Mouse (Mus musculus): ENCODE data around the gene Enc1. TPM values are rescaled to one million over a fixed set of nuclear protein-coding genes. Genes with fewer than 3 reads are reported as not detected.
A peak's percentile ranks its signal among the peaks of the same experiment; 100 is the strongest.

The Enc1 gene
- polyA plus RNA-seq, 2 experiments from 2014 or later, result 2.8 to 3.5 TPM

GRCm38 (mm10) chr13:97227795-97228194 is 13.1 kb upstream of the Enc1 start:
- no peak for ATAC-seq

GRCm38 (mm10) chr13:97230101-97230500 is 10.8 kb upstream of the Enc1 start:
- no peak for ATAC-seq

- no peak for ATAC-seq
These were observed 7.8 kb upstream of the Enc1 start for GRCm38 (mm10) chr13:97233092-97233491.

GRCm38 (mm10) chr13:97234785-97235417 is 6.0 kb upstream of the Enc1 start:
- peak; percentile 79 for ATAC-seq

GRCm38 (mm10) chr13:97235911-97236310 is 5.0 kb upstream of the Enc1 start:
- ATAC-seq, result no peak

- ATAC-seq, result no peak
These were observed 3.2 kb upstream of the Enc1 start for GRCm38 (mm10) chr13:97237700-97238099.

- ATAC-seq, result peak; percentile 5
These were observed 2.5 kb upstream of the Enc1 start for GRCm38 (mm10) chr13:97238181-97238981.

- peak; percentile 36 for ATAC-seq
These were observed 1.3 kb upstream of the Enc1 start for GRCm38 (mm10) chr13:97239343-97240180.

GRCm38 (mm10) chr13:97240279-97240964 is 483 bp upstream of the Enc1 start:
- ATAC-seq, result peak; percentile 6

- ATAC-seq, result no peak
These were observed 929 bp downstream of the Enc1 start for GRCm38 (mm10) chr13:97241787-97242280.

GRCm38 (mm10) chr13:97242716-97243115 is 1.8 kb downstream of the Enc1 start:
- no peak for ATAC-seq

- ATAC-seq, result no peak
These were observed 3.2 kb downstream of the Enc1 start for GRCm38 (mm10) chr13:97243962-97244711.

- ATAC-seq, result no peak
These were observed 3.8 kb downstream of the Enc1 start for GRCm38 (mm10) chr13:97244712-97245105.

- ATAC-seq, result no peak
These were observed 4.3 kb downstream of the Enc1 start for GRCm38 (mm10) chr13:97245157-97245556.

- ATAC-seq, result no peak
These were observed 5.3 kb downstream of the Enc1 start for GRCm38 (mm10) chr13:97246217-97246616.

- no peak for ATAC-seq
These were observed 6.8 kb downstream of the Enc1 start for GRCm38 (mm10) chr13:97247754-97248153.

- no peak for ATAC-seq
These were observed 8.2 kb downstream of the Enc1 start for GRCm38 (mm10) chr13:97249051-97249461.

- peak; percentile 60 for ATAC-seq
These were observed 8.7 kb downstream of the Enc1 start for GRCm38 (mm10) chr13:97249507-97250078.

- no peak for ATAC-seq
These were observed 9.2 kb downstream of the Enc1 start for GRCm38 (mm10) chr13:97250148-97250547.

GRCm38 (mm10) chr13:97250551-97251380 is 9.9 kb downstream of the Enc1 start:
- ATAC-seq, result no peak
